Comparison of ENCODE assay signal across 8 mouse cellular contexts in genomic region chr15:84446997-84447396, GRCm38 (mm10). TPM values are rescaled to one million over a fixed set of nuclear protein-coding genes. Genes with fewer than 3 reads are reported as not detected.
A peak's percentile ranks its signal among the peaks of the same experiment; 100 is the strongest.
DNase-seq lines count a peak whose midpoint lies in the region; ATAC-seq lines count a peak whose summit lies in the region.

Shisal1 (minus strand) TSS chr15:84447097.

- H3K27me3 ChIP-seq in forebrain, embryonic 11.5 days (ENCODE audit: control insufficient read depth, insufficient read depth, low read length), result peaks cover 29% of the 10 kb centered on the region
- peaks cover 40% of the 10 kb centered on the region for H3K27me3 ChIP-seq in neural tube, embryonic 12.5 days (replicated peaks)

- no peak for DNase-seq in layer of hippocampus, adult 8-10 months (ENCODE audit: low spot score in 2 of 2)
- no peak for DNase-seq in layer of hippocampus, adult 9-11 months
- no peak for DNase-seq in forebrain, embryonic 11.5 days (ENCODE audit: low spot score)
- no peak for DNase-seq in layer of hippocampus, postnatal 36 days
- DNase-seq in cerebellum, postnatal 25 days, result no peak
- no peak for DNase-seq in right cerebral cortex, postnatal 36 days (ENCODE audit: low spot score in 2 of 2)
- no peak for DNase-seq in frontal cortex, postnatal 10 days (ENCODE audit: low spot score in 2 of 2)

- H3K9ac ChIP-seq in forebrain, embryonic 11.5 days (ENCODE audit: low read length), result peak within 1 kb of the TSS; percentile 67
- peak within 1 kb of the TSS; percentile 79 for H3K9ac ChIP-seq in neural tube, embryonic 12.5 days

- WGBS in forebrain, embryonic 11.5 days, result 11% methylated on average over 9 of the region's 9 CpGs
- WGBS in neural tube, embryonic 12.5 days, result 12% methylated on average over 9 of the region's 9 CpGs

- H3K4me2 ChIP-seq in forebrain, embryonic 11.5 days (ENCODE audit: low read depth, low read length, severe bottlenecking), result peak within 1 kb of the TSS; percentile 100
- H3K4me2 ChIP-seq in neural tube, embryonic 12.5 days (replicated peaks), result peak within 1 kb of the TSS; percentile 99

- peaks cover 15% of the 10 kb centered on the region; the same call in 1 of the 2 replicates for H3K4me1 ChIP-seq in forebrain, embryonic 11.5 days (replicated peaks; ENCODE audit: control insufficient read depth, insufficient read depth, low read length)
- H3K4me1 ChIP-seq in neural tube, embryonic 12.5 days, result peaks cover 43% of the 10 kb centered on the region

- ATAC-seq in forebrain, embryonic 11.5 days (replicated peaks; ENCODE audit: low FRiP score), result no peak
- no peak for ATAC-seq in neural tube, embryonic 12.5 days (ENCODE audit: low FRiP score, low read depth)

- H3K4me3 ChIP-seq in forebrain, embryonic 11.5 days (ENCODE audit: low read depth, low read length), result peak within 1 kb of the TSS; percentile 62
- peak within 1 kb of the TSS; percentile 61 for H3K4me3 ChIP-seq in neural tube, embryonic 12.5 days

- no peak within 1 kb of the TSS for H3K27ac ChIP-seq in forebrain, embryonic 11.5 days (ENCODE audit: low read depth, low read length)
- no peak within 1 kb of the TSS for H3K27ac ChIP-seq in neural tube, embryonic 12.5 days

- H3K36me3 ChIP-seq in forebrain, embryonic 11.5 days (ENCODE audit: control insufficient read depth, insufficient read depth, low read length), result no peaks in the 10 kb centered on the region
- no peaks in the 10 kb centered on the region for H3K36me3 ChIP-seq in neural tube, embryonic 12.5 days

- no peaks in the 10 kb centered on the region for H3K9me3 ChIP-seq in forebrain, embryonic 11.5 days (ENCODE audit: control insufficient read depth, low read length)
- H3K9me3 ChIP-seq in neural tube, embryonic 12.5 days, result no peaks in the 10 kb centered on the region

RNA-seq across cellular contexts. Expression of gene Shisal1, which starts in this region (rescaled TPM):
- 10 to 100 TPM; 44.3 to 55.3 (median 48.2) TPM for total RNA-seq in layer of hippocampus, adult 8-10 months (2022)
- 3.8 and 4.4 TPM in 2 replicates for polyA plus RNA-seq in forebrain, embryonic 11.5 days (2014; fragmentation: Nextera tagmentation; extraction: Ambion mirVana)
- 10 to 100 TPM; 59.9 to 61.7 TPM for total RNA-seq in layer of hippocampus, postnatal 36 days (2021)
- 7.4 and 9.9 TPM in 2 replicates for polyA plus RNA-seq in neural tube, embryonic 12.5 days (2016; fragmentation: Nextera tagmentation; extraction: Ambion mirVana)
